Mouse (Mus musculus) layer of hippocampus, adult 9-10 months (tissue): ENCODE data around the gene Nbeal1.

Source experiments
- DNase-seq: peaks from one replicate; pipeline ENCODE4 v3.0.0; 2022; ENCODE audit warnings: low spot score

Gene Nbeal1

GRCm38 (mm10) chr1:60343630-60344455, 163.4 kb downstream of the Nbeal1 start:
- no peak for DNase-seq

- no peak for DNase-seq
Observed at GRCm38 (mm10) chr1:60344670-60345069, 164.3 kb downstream of the Nbeal1 start.

GRCm38 (mm10) chr1:60345712-60346111, 165.3 kb downstream of the Nbeal1 start:
- DNase-seq = no peak

DNA sequence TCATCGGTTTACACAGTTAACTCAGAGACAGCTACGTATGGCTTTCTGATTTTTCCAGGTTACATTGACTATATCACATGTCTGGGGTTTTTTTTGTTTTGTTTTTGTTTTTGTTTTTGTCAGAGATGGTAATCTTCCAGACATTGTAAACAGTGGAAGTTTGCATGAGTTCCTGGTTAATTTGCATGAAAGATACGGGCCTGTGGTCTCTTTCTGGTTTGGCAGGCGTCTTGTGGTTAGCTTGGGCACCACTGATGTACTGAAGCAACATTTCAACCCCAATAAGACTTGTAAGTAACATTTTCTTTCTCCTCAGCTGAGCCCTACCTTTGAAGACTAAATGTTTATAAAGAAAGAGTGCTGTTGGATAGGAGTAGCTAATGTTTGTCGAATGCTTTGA, 172.4 kb downstream of the Nbeal1 start:
- DNase-seq = no peak

DNA sequence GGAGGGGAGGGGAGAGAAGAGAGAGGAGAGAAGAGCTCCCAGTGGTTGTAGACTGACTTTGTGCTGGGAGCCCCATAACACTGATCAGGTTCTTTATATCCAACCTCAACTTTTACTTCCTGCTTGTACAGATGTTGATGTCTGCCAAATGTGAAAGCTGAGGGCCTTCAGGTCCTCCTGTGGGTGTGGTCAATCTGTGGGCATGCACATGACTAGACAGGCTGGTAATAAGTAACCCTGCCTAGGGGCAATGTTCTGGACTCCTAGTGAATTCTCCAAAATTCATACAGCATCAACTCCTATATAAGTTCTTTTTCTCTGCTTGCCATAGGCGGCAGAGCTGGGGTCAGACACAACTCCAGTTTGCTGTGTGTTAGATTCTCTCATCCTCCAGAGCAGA, 181.2 kb downstream of the Nbeal1 start:
- DNase-seq = no peak

GRCm38 (mm10) chr1:60376556-60376955, 196.2 kb downstream of the Nbeal1 start:
- no peak for DNase-seq

DNA sequence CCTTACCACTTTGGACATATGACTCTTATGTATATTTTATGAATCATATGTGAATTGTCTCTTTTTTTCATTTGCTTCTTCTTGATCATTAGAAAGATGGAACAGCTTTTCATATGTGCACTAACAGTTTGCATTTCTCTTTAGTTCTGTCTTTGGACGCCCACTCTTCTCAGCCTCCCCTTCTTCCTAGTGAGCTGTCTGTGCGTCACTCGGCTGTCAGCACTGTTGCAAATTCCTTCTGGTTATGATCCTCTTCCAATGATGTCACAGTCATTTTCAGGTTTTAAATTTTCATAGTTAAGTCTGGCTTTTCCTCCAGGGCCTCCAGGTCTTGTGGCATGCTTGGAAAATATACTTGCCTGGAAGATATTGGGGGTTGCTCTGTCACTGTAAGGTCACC, 201.5 kb downstream of the Nbeal1 start:
- DNase-seq = no peak
